Mouse (Mus musculus) lung, embryonic 15.5 days (tissue): ENCODE measurements around the gene Stap1. TPM values are rescaled to one million over a fixed set of nuclear protein-coding genes. Genes with fewer than 3 reads are reported as not detected.

Experiments used
- ATAC-seq: fragments of 200-750 bp; cut with Nextera tagmentation; 2 replicates; pipeline ENCODE4 v1.8.0; 2017; ENCODE audit warnings: moderate number of reproducible peaks, borderline replicate concordance; ENCODE audit not compliant: low FRiP score, low TSS enrichment; ENCODE audit errors: extremely low read depth
- H3K27ac ChIP-seq: fragments of 300-500 bp; sonication (generic); 2 replicates; pipeline ENCODE4 v1.5.1; 2015; ENCODE audit warnings: moderate library complexity, mild to moderate bottlenecking, inconsistent platforms
- H3K27me3 ChIP-seq: fragments of 300-500 bp; sonication (generic); 2 replicates; pipeline ENCODE4 v1.6.1; 2015; ENCODE audit warnings: inconsistent platforms
- H3K36me3 ChIP-seq: fragments of 300-500 bp; sonication (generic); 2 replicates; pipeline ENCODE4 v1.6.1; 2015; ENCODE audit warnings: inconsistent platforms
- H3K4me1 ChIP-seq: fragments of 300-500 bp; sonication (generic); 2 replicates; pipeline ENCODE4 v1.6.1; 2015; ENCODE audit warnings: inconsistent platforms
- H3K4me2 ChIP-seq: fragments of 300-500 bp; sonication (generic); 2 replicates; pipeline ENCODE4 v1.6.1; 2015; ENCODE audit warnings: inconsistent platforms, mild to moderate bottlenecking, moderate library complexity
- H3K4me3 ChIP-seq: fragments of 300-500 bp; sonication (generic); 2 replicates; pipeline ENCODE4 v1.5.1; 2015; ENCODE audit warnings: mild to moderate bottlenecking, inconsistent platforms
- H3K9ac ChIP-seq: fragments of 300-500 bp; sonication (generic); 2 replicates; pipeline ENCODE4 v1.6.1; 2015; ENCODE audit warnings: inconsistent platforms
- H3K9me3 ChIP-seq: fragments of 300-500 bp; sonication (generic); 2 replicates; pipeline ENCODE4 v1.6.1; 2016; ENCODE audit warnings: inconsistent platforms
- WGBS: fragments of 180-500 bp; shearing (Covaris S2); methylation state at CpG from one replicate; pipeline ENCODE4 v1.1.7; 2015; 5-methylcytosine and 5-hydroxymethylcytosine counted together
- polyA plus RNA-seq: library from polyadenylated mRNA; unstranded; fragments of >200 nt; fragmentation: Nextera tagmentation; extraction: Ambion mirVana; gene quantifications from 2 replicates; pipeline ENCODE4 v1.2.1, GENCODE M21; 2015

Stap1 gene
- polyA plus RNA-seq, 1 experiment from 2014 or later, result 1.4 TPM

GRCm38 (mm10) chr5:86084979-86085378 lies 13.4 kb downstream of the Stap1 start:
- WGBS, result 74% methylated on average over 7 of the region's 7 CpGs
- Histone ChIP-seq H3K4me3 (no peak overlapping the region), H3K27ac (no peak overlapping the region), H3K4me2 (no peak overlapping the region), H3K4me1 (no peaks in the 10 kb centered on the region), H3K9me3 (no peaks in the 10 kb centered on the region), H3K27me3 (no peaks in the 10 kb centered on the region), H3K9ac (no peak overlapping the region), H3K36me3 (no peaks in the 10 kb centered on the region)
- no peak for ATAC-seq

GRCm38 (mm10) chr5:86086751-86087150 lies 15.2 kb downstream of the Stap1 start:
- Histone ChIP-seq H3K36me3 (no peaks in the 10 kb centered on the region), H3K4me2 (no peak overlapping the region), H3K27ac (no peak overlapping the region), H3K9me3 (no peaks in the 10 kb centered on the region), H3K4me1 (no peaks in the 10 kb centered on the region), H3K9ac (no peak overlapping the region), H3K4me3 (no peak overlapping the region), H3K27me3 (no peaks in the 10 kb centered on the region)
- 69% methylated on average over 6 of the region's 6 CpGs for whole genome bisulfite sequencing
- ATAC-seq, result no peak

GRCm38 (mm10) chr5:86094754-86095153 lies 23.2 kb downstream of the Stap1 start:
- no peak for ATAC-seq
- Histone ChIP-seq H3K9ac (no peak overlapping the region), H3K4me3 (no peak overlapping the region), H3K36me3 (no peaks in the 10 kb centered on the region), H3K27ac (no peak overlapping the region), H3K9me3 (no peaks in the 10 kb centered on the region), H3K4me2 (no peak overlapping the region), H3K27me3 (no peaks in the 10 kb centered on the region), H3K4me1 (no peaks in the 10 kb centered on the region)
- 60% methylated on average over 9 of the region's 9 CpGs for WGBS

GRCm38 (mm10) chr5:86098988-86099387 lies 27.4 kb downstream of the Stap1 start:
- H3K27ac ChIP-seq, result no peak overlapping the region
- no peaks in the 10 kb centered on the region for H3K9me3 ChIP-seq
- H3K4me2 ChIP-seq, result no peak overlapping the region
- no peak overlapping the region for H3K4me3 ChIP-seq
- no peak for ATAC-seq
- WGBS, result 80% methylated on average over 3 of the region's 3 CpGs
- H3K9ac ChIP-seq, result no peak overlapping the region
- no peaks in the 10 kb centered on the region for H3K27me3 ChIP-seq
- no peaks in the 10 kb centered on the region for H3K4me1 ChIP-seq
- no peaks in the 10 kb centered on the region for H3K36me3 ChIP-seq

GRCm38 (mm10) chr5:86100621-86101020 lies 29.1 kb downstream of the Stap1 start:
- Histone ChIP-seq H3K9me3 (no peaks in the 10 kb centered on the region), H3K4me1 (no peaks in the 10 kb centered on the region), H3K4me2 (no peak overlapping the region), H3K27me3 (no peaks in the 10 kb centered on the region), H3K27ac (no peak overlapping the region), H3K4me3 (no peak overlapping the region), H3K36me3 (no peaks in the 10 kb centered on the region), H3K9ac (no peak overlapping the region)
- WGBS, result 67% methylated on average over 3 of the region's 3 CpGs
- ATAC-seq, result no peak

GRCm38 (mm10) chr5:86102176-86102575 lies 30.6 kb downstream of the Stap1 start:
- no peak overlapping the region for H3K4me2 ChIP-seq
- H3K9ac ChIP-seq, result no peak overlapping the region
- 93% methylated on average over 2 of the region's 2 CpGs for WGBS
- no peaks in the 10 kb centered on the region for H3K4me1 ChIP-seq
- no peak for ATAC-seq
- no peak overlapping the region for H3K27ac ChIP-seq
- H3K4me3 ChIP-seq, result no peak overlapping the region
- no peaks in the 10 kb centered on the region for H3K27me3 ChIP-seq
- H3K9me3 ChIP-seq, result no peaks in the 10 kb centered on the region
- no peaks in the 10 kb centered on the region for H3K36me3 ChIP-seq

GRCm38 (mm10) chr5:86106610-86107009 lies 35.1 kb downstream of the Stap1 start:
- H3K27me3 ChIP-seq, result no peaks in the 10 kb centered on the region
- H3K36me3 ChIP-seq, result peaks cover 6% of the 10 kb centered on the region; the same call in 1 of the 2 replicates
- H3K4me2 ChIP-seq, result no peak overlapping the region
- H3K9me3 ChIP-seq, result no peaks in the 10 kb centered on the region
- H3K27ac ChIP-seq, result no peak overlapping the region
- H3K4me1 ChIP-seq, result no peaks in the 10 kb centered on the region
- no peak overlapping the region for H3K9ac ChIP-seq
- 65% methylated on average over 2 of the region's 2 CpGs for WGBS
- no peak for ATAC-seq
- no peak overlapping the region for H3K4me3 ChIP-seq

- ATAC-seq, result no peak
- no peak overlapping the region for H3K4me2 ChIP-seq
- no peaks in the 10 kb centered on the region for H3K4me1 ChIP-seq
- peaks cover 6% of the 10 kb centered on the region for H3K36me3 ChIP-seq
- no peaks in the 10 kb centered on the region for H3K27me3 ChIP-seq
- H3K9me3 ChIP-seq, result no peaks in the 10 kb centered on the region
- no peak overlapping the region for H3K27ac ChIP-seq
- no peak overlapping the region for H3K4me3 ChIP-seq
- 98% methylated on average over 1 of the region's 1 CpGs for WGBS
- H3K9ac ChIP-seq, result no peak overlapping the region
Measured at GRCm38 (mm10) chr5:86111074-86111473, 39.5 kb downstream of the Stap1 start.

- H3K4me1 ChIP-seq, result no peaks in the 10 kb centered on the region
- no peaks in the 10 kb centered on the region for H3K9me3 ChIP-seq
- no peak overlapping the region for H3K4me2 ChIP-seq
- ATAC-seq, result no peak
- no peaks in the 10 kb centered on the region for H3K27me3 ChIP-seq
- no peak overlapping the region for H3K4me3 ChIP-seq
- 91% methylated on average over 2 of the region's 2 CpGs for WGBS
- no peak overlapping the region for H3K9ac ChIP-seq
- no peak overlapping the region for H3K27ac ChIP-seq
- peaks cover 5% of the 10 kb centered on the region; the same call in 1 of the 2 replicates for H3K36me3 ChIP-seq
Measured at GRCm38 (mm10) chr5:86113037-86113436, 41.5 kb downstream of the Stap1 start.

GRCm38 (mm10) chr5:86113997-86114396 lies 42.5 kb downstream of the Stap1 start:
- no peak for ATAC-seq
- Histone ChIP-seq H3K27me3 (no peaks in the 10 kb centered on the region), H3K4me2 (no peak overlapping the region), H3K36me3 (peaks cover 10% of the 10 kb centered on the region; the same call in 1 of the 2 replicates), H3K9ac (no peak overlapping the region), H3K27ac (no peak overlapping the region), H3K4me3 (no peak overlapping the region), H3K9me3 (no peaks in the 10 kb centered on the region), H3K4me1 (no peaks in the 10 kb centered on the region)
- WGBS, result 67% methylated on average over 1 of the region's 1 CpGs

GRCm38 (mm10) chr5:86118457-86119094 lies 47.0 kb downstream of the Stap1 start:
- H3K27ac ChIP-seq, result no peak overlapping the region
- no peak overlapping the region for H3K4me3 ChIP-seq
- H3K4me1 ChIP-seq, result no peaks in the 10 kb centered on the region
- no peak for ATAC-seq
- peaks cover 28% of the 10 kb centered on the region for H3K36me3 ChIP-seq
- no peaks in the 10 kb centered on the region for H3K27me3 ChIP-seq
- no peak overlapping the region for H3K4me2 ChIP-seq
- WGBS, result 86% methylated on average over 9 of the region's 9 CpGs
- H3K9me3 ChIP-seq, result no peaks in the 10 kb centered on the region
- no peak overlapping the region for H3K9ac ChIP-seq

GRCm38 (mm10) chr5:86128749-86129148 lies 57.2 kb downstream of the Stap1 start:
- Histone ChIP-seq H3K9ac (no peak overlapping the region), H3K9me3 (no peaks in the 10 kb centered on the region), H3K4me2 (no peak overlapping the region), H3K27ac (no peak overlapping the region), H3K4me1 (no peaks in the 10 kb centered on the region), H3K27me3 (no peaks in the 10 kb centered on the region), H3K36me3 (peaks cover 12% of the 10 kb centered on the region), H3K4me3 (no peak overlapping the region)
- 100% methylated on average over 1 of the region's 1 CpGs for WGBS
- ATAC-seq, result no peak

GRCm38 (mm10) chr5:86129828-86130227 lies 58.3 kb downstream of the Stap1 start:
- no peaks in the 10 kb centered on the region for H3K4me1 ChIP-seq

More at GRCm38 (mm10) chr5:86129828-86130227, 58.3 kb downstream of the Stap1 start:
- no peak for ATAC-seq
- no peak overlapping the region for H3K27ac ChIP-seq
- no peaks in the 10 kb centered on the region for H3K27me3 ChIP-seq
- no peak overlapping the region for H3K9ac ChIP-seq
- no peak overlapping the region for H3K4me3 ChIP-seq
- H3K36me3 ChIP-seq, result peaks cover 7% of the 10 kb centered on the region
- H3K9me3 ChIP-seq, result no peaks in the 10 kb centered on the region
- no peak overlapping the region for H3K4me2 ChIP-seq
